Mouse (Mus musculus): ENCODE measurements around the gene Rpl10l. TPM values are rescaled to one million over a fixed set of nuclear protein-coding genes. Genes with fewer than 3 reads are reported as not detected.

Gene Rpl10l
- polyA plus RNA-seq (2017; shearing (Covaris generic)) = 1 to 10 TPM in 1 of 2 experiments, under 1 TPM in 1; 0.20 to 2.1 TPM

GRCm38 (mm10) chr12:66283991-66284622 lies at the start of gene Rpl10l:
Gene Rpl10l, minus strand, starts transcription at chr12:66284401.

Data from inflammation-experienced regulatory T-cells (primary cell).